Mouse (Mus musculus) erythroblast, adult 5-6 weeks (primary cell): ENCODE data around the gene Ankrd54. TPM values are rescaled to one million over a fixed set of nuclear protein-coding genes. Genes with fewer than 3 reads are reported as not detected.
A peak's percentile ranks its signal among the peaks of the same experiment; 100 is the strongest.

ENCODE experiments used
- ATAC-seq: replicated peaks from 2 replicates; pipeline ENCODE4 v1.8.0; 2016; ENCODE audit warnings: moderate number of reproducible peaks, mild to moderate bottlenecking, moderate TSS enrichment, inconsistent platforms; ENCODE audit not compliant: poor library complexity, low FRiP score, severe bottlenecking
- total RNA-seq, 2 experiments: library from RNA; stranded (forward) in 1 of 2; stranded (reverse) in 1 of 2; fragments of 150-400 nt in 1 of 2; fragments of 200-764, 138-1000 nt in 1 of 2; gene quantifications; 2 replicates each; pipeline versions ENCODE4 v1.2.3 to v1.2.4; 2015 to 2017; ENCODE audit warnings: low replicate concordance in 2 of 2

Ankrd54 gene
- total RNA-seq (2015; ENCODE audit: low replicate concordance) (12.3 and 20.0 TPM in 2 replicates), total RNA-seq (2017; ENCODE audit: low replicate concordance) (7.5 and 11.4 TPM in 2 replicates)

- peak; percentile 94 for ATAC-seq
These were observed at the start of gene Ankrd54 for GRCm38 (mm10) chr15:79062376-79063159. Ankrd54 (minus strand) TSS chr15:79062893.

GRCm38 (mm10) chr15:79111774-79112173, 49.1 kb upstream of the Ankrd54 start:
- ATAC-seq = no peak

GRCm38 (mm10) chr15:79110528-79110927, 47.8 kb upstream of the Ankrd54 start:
- no peak for ATAC-seq

- ATAC-seq = no peak
These were observed 47.3 kb upstream of the Ankrd54 start for GRCm38 (mm10) chr15:79110031-79110430.

GRCm38 (mm10) chr15:79109321-79109934, 46.7 kb upstream of the Ankrd54 start:
- ATAC-seq = no peak

- ATAC-seq = no peak
These were observed 46.0 kb upstream of the Ankrd54 start, which contains the start of gene Micall1 for GRCm38 (mm10) chr15:79108421-79109320. Micall1 (plus strand) TSS chr15:79108898.

GRCm38 (mm10) chr15:79107966-79108365, 45.3 kb upstream of the Ankrd54 start:
- ATAC-seq = no peak

- 0 out of 2 replicates have a peak, but pooled peaks have one; percentile 33 for ATAC-seq
These were observed 43.1 kb upstream of the Ankrd54 start for GRCm38 (mm10) chr15:79105804-79106203.

- no peak for ATAC-seq
These were observed 40.6 kb upstream of the Ankrd54 start for GRCm38 (mm10) chr15:79103264-79103663.

- ATAC-seq = no peak
These were observed 38.8 kb upstream of the Ankrd54 start for GRCm38 (mm10) chr15:79101531-79101930.

GRCm38 (mm10) chr15:79100391-79100790, 37.7 kb upstream of the Ankrd54 start:
- no peak for ATAC-seq

GRCm38 (mm10) chr15:79099456-79099855, 36.8 kb upstream of the Ankrd54 start:
- no peak for ATAC-seq

GRCm38 (mm10) chr15:79098868-79099267, 36.2 kb upstream of the Ankrd54 start:
- ATAC-seq = no peak

- ATAC-seq = no peak
These were observed 35.5 kb upstream of the Ankrd54 start for GRCm38 (mm10) chr15:79098220-79098619.

GRCm38 (mm10) chr15:79097611-79098025, 34.9 kb upstream of the Ankrd54 start:
- no peak for ATAC-seq

- no peak for ATAC-seq
These were observed 34.4 kb upstream of the Ankrd54 start for GRCm38 (mm10) chr15:79097135-79097534.

GRCm38 (mm10) chr15:79096556-79096955, 33.9 kb upstream of the Ankrd54 start:
- no peak for ATAC-seq

GRCm38 (mm10) chr15:79095483-79095882, 32.8 kb upstream of the Ankrd54 start:
- no peak for ATAC-seq

- ATAC-seq = no peak
These were observed 30.6 kb upstream of the Ankrd54 start for GRCm38 (mm10) chr15:79093083-79093839.
